Mouse (Mus musculus) spleen, adult 2 months (tissue): ENCODE results near the gene Hs3st6.
"Not testable (repeated sequence)": the region's sequence is repeated elsewhere in the genome, so short reads cannot be mapped to it uniquely, and the experiment has no call there.

Source experiments
- CTCF ChIP-seq: fragments of 200-500 bp; IDR thresholded peaks from 2 replicates; pipeline ENCODE4 v1.5.1; 2011; ENCODE audit warnings: mild to moderate bottlenecking, inconsistent platforms; ENCODE audit not compliant: insufficient read depth, insufficient read length, insufficient replicate concordance; ENCODE audit errors: extremely low read depth
- POLR2A ChIP-seq: fragments of 200-500 bp; IDR thresholded peaks from 2 replicates; pipeline ENCODE4 v1.6.1; 2011; ENCODE audit warnings: low read depth, low read length, inconsistent platforms

DNA sequence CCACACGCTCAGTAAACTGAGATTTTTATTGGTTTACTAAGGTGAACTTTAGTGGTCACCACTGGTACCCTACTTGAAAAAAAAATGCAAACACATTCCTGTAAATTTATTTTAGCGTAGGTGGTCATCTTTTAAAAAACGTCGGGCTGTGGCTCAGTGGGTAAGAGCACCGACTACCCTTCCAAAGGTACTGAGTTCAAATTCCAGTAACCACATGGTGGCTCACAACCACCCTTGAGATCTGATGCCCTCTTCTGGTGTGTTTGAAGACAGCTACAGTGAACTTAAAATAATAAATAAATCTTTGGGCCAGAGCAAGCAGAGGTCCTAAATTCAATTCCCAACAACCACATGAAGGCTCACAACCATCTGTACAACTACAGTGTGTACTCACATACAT lies 33.9 kb upstream of the Hs3st6 start:
- not testable (repeated sequence) for TF ChIP-seq POLR2A, CTCF
